Mouse (Mus musculus) liver, postnatal 0 days (tissue): ENCODE measurements around the gene Gm3625. TPM values are rescaled to one million over a fixed set of nuclear protein-coding genes. Genes with fewer than 3 reads are reported as not detected.

ENCODE experiments used
- ATAC-seq: fragments of 200-750 bp; cut with Nextera tagmentation; 2 replicates; pipeline ENCODE4 v1.8.0; 2017; ENCODE audit warnings: mild to moderate bottlenecking, moderate library complexity
- DNase-seq: peaks from one replicate; pipeline ENCODE4 v3.0.0-alpha.2; 2016
- H3K27ac ChIP-seq: fragments of 300-500 bp; sonication (generic); 2 replicates; pipeline ENCODE4 v1.5.1; 2014; ENCODE audit warnings: antibody characterized with exemption, moderate library complexity, mild to moderate bottlenecking, low read depth
- H3K27me3 ChIP-seq: fragments of 300-500 bp; sonication (generic); 2 replicates; pipeline ENCODE4 v1.6.1; 2014; ENCODE audit warnings: low read length, control low read depth, mixed read lengths; ENCODE audit not compliant: insufficient read depth
- H3K36me3 ChIP-seq: fragments of 300-500 bp; sonication (generic); replicated peaks from 2 replicates; pipeline ENCODE4 v1.6.1; 2014; ENCODE audit warnings: mild to moderate bottlenecking, control low read depth, low read length, moderate library complexity, mixed read lengths; ENCODE audit not compliant: insufficient read depth
- H3K4me1 ChIP-seq: fragments of 300-500 bp; sonication (generic); 2 replicates; pipeline ENCODE4 v1.6.1; 2014; ENCODE audit warnings: antibody characterized with exemption, mild to moderate bottlenecking, control low read depth; ENCODE audit not compliant: insufficient read depth
- H3K4me2 ChIP-seq: fragments of 300-500 bp; sonication (generic); 2 replicates; pipeline ENCODE4 v1.6.1; 2014; ENCODE audit warnings: low read depth, mild to moderate bottlenecking, low read length, moderate library complexity, mixed read lengths
- H3K4me3 ChIP-seq: fragments of 300-500 bp; sonication (generic); 2 replicates; pipeline ENCODE4 v1.5.1; 2014; ENCODE audit warnings: low read depth, low read length
- H3K9ac ChIP-seq: fragments of 300-500 bp; sonication (generic); replicated peaks from 2 replicates; pipeline ENCODE4 v1.6.1; 2014; ENCODE audit warnings: mild to moderate bottlenecking, moderate library complexity
- H3K9me3 ChIP-seq: fragments of 300-500 bp; sonication (generic); 2 replicates; pipeline ENCODE4 v1.6.1; 2016; ENCODE audit warnings: mild to moderate bottlenecking, control low read depth, low read length, mixed read lengths
- CTCF ChIP-seq: sonication (generic); IDR thresholded peaks from 2 replicates; pipeline ENCODE4 v1.5.1; 2016; ENCODE audit warnings: antibody characterized with exemption, low read depth
- EP300 ChIP-seq: IDR thresholded peaks from 2 replicates; pipeline ENCODE4 v1.6.1; 2016; ENCODE audit warnings: antibody characterized with exemption, low read depth, mild to moderate bottlenecking
- WGBS: fragments of 180-500 bp; shearing (Covaris S2); extraction: QIAGEN DNeasy Blood & Tissue Kit; methylation state at CpG from one replicate; pipeline ENCODE4 v1.1.7; 2014; ENCODE audit not compliant: insufficient replicate concordance; 5-methylcytosine and 5-hydroxymethylcytosine counted together
- polyA plus RNA-seq: library from polyadenylated mRNA; unstranded; fragments of >200 nt; fragmentation: Nextera tagmentation; extraction: Ambion mirVana; gene quantifications from 2 replicates; pipeline ENCODE4 v1.2.1, GENCODE M21; 2015

Gene Gm3625
- polyA plus RNA-seq, 1 experiment from 2014 or later = not detected

GRCm38 (mm10) chr12:4548053-4549013, 44.4 kb downstream of the Gm3625 start:
- TF ChIP-seq EP300 (no peak), CTCF (peak; percentile 85)
- Histone ChIP-seq H3K4me1 (no peaks in the 10 kb centered on the region), H3K9me3 (no peaks in the 10 kb centered on the region), H3K27ac (no peak overlapping the region), H3K9ac (no peak overlapping the region), H3K27me3 (no peaks in the 10 kb centered on the region), H3K36me3 (no peaks in the 10 kb centered on the region), H3K4me3 (no peak overlapping the region), H3K4me2 (peak overlapping the region; percentile 55)
- DNase-seq (peak; percentile 74), ATAC-seq (peak; percentile 45; the same call in 1 of the 2 replicates)
- 19% methylated on average over 18 of the region's 18 CpGs for WGBS

GRCm38 (mm10) chr12:4547557-4547956, 45.2 kb downstream of the Gm3625 start:
- DNase-seq = no peak
- Histone ChIP-seq H3K9ac (no peak overlapping the region), H3K9me3 (no peaks in the 10 kb centered on the region), H3K4me3 (no peak overlapping the region), H3K27me3 (no peaks in the 10 kb centered on the region), H3K36me3 (no peaks in the 10 kb centered on the region), H3K27ac (no peak overlapping the region), H3K4me2 (no peak overlapping the region), H3K4me1 (no peaks in the 10 kb centered on the region)
- no peak for ATAC-seq
- WGBS = 73% methylated on average over 14 of the region's 14 CpGs
- TF ChIP-seq EP300 = no peak
- TF ChIP-seq CTCF = no peak

DNA sequence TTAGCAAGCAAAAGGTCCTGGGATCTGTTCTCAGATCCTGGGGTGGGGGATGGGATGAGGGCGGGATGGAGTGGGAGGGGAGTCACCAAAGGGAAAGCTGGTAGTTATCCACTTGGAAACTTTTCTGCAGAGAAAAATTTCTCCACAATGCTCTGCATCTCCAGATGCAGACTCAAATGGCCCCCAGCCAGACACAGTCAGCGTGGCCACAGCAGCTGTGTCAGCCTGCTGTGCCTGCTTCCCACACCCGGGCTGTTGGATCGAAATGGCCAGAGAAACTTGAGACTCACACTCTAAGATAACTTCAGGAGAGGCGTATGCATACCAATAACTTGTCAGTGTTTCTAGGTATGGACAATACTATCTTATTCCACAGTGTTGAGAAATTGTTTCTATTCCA, 46.2 kb downstream of the Gm3625 start:
- WGBS = 61% methylated on average over 5 of the region's 5 CpGs
- DNase-seq (no peak), ATAC-seq (no peak)
- Histone ChIP-seq H3K9ac (no peak overlapping the region), H3K4me2 (no peak overlapping the region), H3K4me1 (no peaks in the 10 kb centered on the region), H3K27ac (no peak overlapping the region), H3K4me3 (no peak overlapping the region), H3K36me3 (no peaks in the 10 kb centered on the region), H3K27me3 (no peaks in the 10 kb centered on the region), H3K9me3 (no peaks in the 10 kb centered on the region)
- no peak for TF ChIP-seq CTCF
- TF ChIP-seq EP300 = no peak

GRCm38 (mm10) chr12:4545425-4545824, 47.3 kb downstream of the Gm3625 start:
- Histone ChIP-seq H3K27me3 (no peaks in the 10 kb centered on the region), H3K4me3 (no peak overlapping the region), H3K4me2 (no peak overlapping the region), H3K36me3 (no peaks in the 10 kb centered on the region), H3K9me3 (no peaks in the 10 kb centered on the region), H3K9ac (no peak overlapping the region), H3K4me1 (no peaks in the 10 kb centered on the region), H3K27ac (no peak overlapping the region)
- DNase-seq (no peak), ATAC-seq (peak; percentile 13; the same call in 1 of the 2 replicates)
- no peak for TF ChIP-seq EP300

DNA sequence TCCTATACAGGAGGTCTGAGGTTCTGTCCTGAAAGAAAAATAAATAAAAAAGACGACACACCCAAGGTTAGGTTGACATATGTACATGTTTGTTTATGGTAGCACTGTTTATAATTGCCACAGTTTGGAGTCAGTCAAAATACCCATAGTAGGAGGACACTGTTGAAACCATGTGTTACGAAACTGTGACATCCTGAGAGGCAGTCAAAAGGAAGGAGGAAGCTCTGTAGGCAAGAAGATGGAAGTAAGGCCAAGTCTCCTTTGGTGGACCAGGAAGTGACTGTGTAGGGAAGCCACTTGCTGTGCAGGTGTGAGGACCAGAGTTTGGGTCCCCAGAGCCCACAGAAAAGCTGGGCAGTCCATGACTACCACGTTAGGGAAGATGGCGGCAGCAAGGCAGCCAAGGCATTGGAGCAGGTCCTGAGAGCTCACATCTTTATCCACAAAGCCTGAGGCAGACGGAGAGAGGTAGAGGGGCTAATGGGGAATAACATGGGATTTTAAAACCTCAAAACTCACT, 48.3 kb downstream of the Gm3625 start:
- no peaks in the 10 kb centered on the region for H3K4me1 ChIP-seq
- DNase-seq (no peak), ATAC-seq (no peak)
- 76% methylated on average over 5 of the region's 5 CpGs for WGBS
- H3K9ac ChIP-seq = no peak overlapping the region
- TF ChIP-seq EP300 (no peak), CTCF (no peak)
- H3K4me2 ChIP-seq = no peak overlapping the region
- no peak overlapping the region for H3K4me3 ChIP-seq
- no peaks in the 10 kb centered on the region for H3K36me3 ChIP-seq
- H3K27me3 ChIP-seq = no peaks in the 10 kb centered on the region
- no peak overlapping the region for H3K27ac ChIP-seq
- no peaks in the 10 kb centered on the region for H3K9me3 ChIP-seq

Other genes with a start within 250 kb of the Gm3625 start
- 2.2 and 2.5 TPM in 2 replicates for gene Ncoa1, start 115.7 kb downstream of the Gm3625 start, polyA plus RNA-seq
- gene Itsn2, start 289 bp downstream of the Gm3625 start, polyA plus RNA-seq = 15.3 and 17.5 TPM in 2 replicates
- 0.07 TPM in 1 of 2 replicates, not detected in the other for gene Fam228a, start 145.5 kb upstream of the Gm3625 start, polyA plus RNA-seq
- gene Pfn4, start 176.1 kb upstream of the Gm3625 start, polyA plus RNA-seq = 0.60 and 0.72 TPM in 2 replicates
- gene Fam228b, start 176.3 kb upstream of the Gm3625 start, polyA plus RNA-seq = 0.44 and 0.68 TPM in 2 replicates
- 130 and 135 TPM in 2 replicates for gene Sf3b6, start 224.6 kb upstream of the Gm3625 start, polyA plus RNA-seq
- 3.1 and 4.6 TPM in 2 replicates for gene Fkbp1b, start 248.7 kb upstream of the Gm3625 start, polyA plus RNA-seq